In genomic region chrX:8253711-8254110, GRCm38 (mm10) we compare ENCODE assay signal across 20 mouse cellular contexts. TPM values are rescaled to one million over a fixed set of nuclear protein-coding genes. Genes with fewer than 3 reads are reported as not detected.
"Had no signal": no experiment of that assay in that cellular context is flagged by ENCODE, and none has a peak within 500 bp of the region (broad histone marks: within the 10 kb centered on the region; RNA-seq: fewer than 3 reads in every experiment).

No protein-coding gene starts in this region.

- ATAC-seq: intestine, embryonic 15.5 days; lung, postnatal 0 days had no signal

- H3K27me3 ChIP-seq: intestine, embryonic 15.5 days; limb, embryonic 13.5 days; liver, embryonic 13.5 days; midbrain, embryonic 12.5 days; midbrain, embryonic 15.5 days; neural tube, embryonic 13.5 days; stomach, embryonic 15.5 days had no signal

- H3K27ac ChIP-seq: intestine, embryonic 15.5 days; kidney, postnatal 0 days; limb, embryonic 13.5 days; macrophage; midbrain, embryonic 12.5 days; midbrain, embryonic 15.5 days; neural tube, embryonic 13.5 days; stomach, embryonic 15.5 days had no signal

- H3K4me1 ChIP-seq: intestine, embryonic 15.5 days; limb, embryonic 10.5 days; stomach, embryonic 15.5 days had no signal

- DNase-seq: layer of hippocampus, adult 9-11 months; liver; liver, embryonic 13.5 days; lung, embryonic 14.5 days; retina, postnatal 1 day; right cerebral cortex, postnatal 25 days; thymus, postnatal 25 days had no signal

- H3K9ac ChIP-seq: intestine, embryonic 15.5 days; limb, embryonic 13.5 days; lung, embryonic 14.5 days; midbrain, embryonic 12.5 days; midbrain, embryonic 15.5 days; stomach, embryonic 15.5 days had no signal

- H3K9me3 ChIP-seq: intestine, embryonic 15.5 days; limb, embryonic 10.5 days; limb, embryonic 13.5 days; liver, embryonic 13.5 days; midbrain, embryonic 12.5 days; midbrain, embryonic 15.5 days; neural tube, embryonic 13.5 days; stomach, embryonic 15.5 days had no signal

- H3K36me3 ChIP-seq: intestine, embryonic 15.5 days; limb, embryonic 13.5 days; midbrain, embryonic 12.5 days; midbrain, embryonic 15.5 days; stomach, embryonic 15.5 days had no signal

RNA-seq across cellular contexts. Expression of gene Slc38a5, which starts 17.2 kb away (rescaled TPM):
- total RNA-seq: monocyte, adult 5-6 weeks; neutrophil, adult 5-6 weeks had no signal
- polyA plus RNA-seq: macrophage, myocyte had no signal
